Mouse (Mus musculus): Measurements from ENCODE around the gene Gm21304. TPM values are rescaled to one million over a fixed set of nuclear protein-coding genes. Genes with fewer than 3 reads are reported as not detected.
"Not testable (repeated sequence)": the region's sequence is repeated elsewhere in the genome, so short reads cannot be mapped to it uniquely, and the experiment has no call there.

The Gm21304 gene
- total RNA-seq (2021), result not detected in 2 replicates
- long read RNA-seq, experiment 1, result 0 reads
- long read RNA-seq, experiment 2, result 0 reads

DNA sequence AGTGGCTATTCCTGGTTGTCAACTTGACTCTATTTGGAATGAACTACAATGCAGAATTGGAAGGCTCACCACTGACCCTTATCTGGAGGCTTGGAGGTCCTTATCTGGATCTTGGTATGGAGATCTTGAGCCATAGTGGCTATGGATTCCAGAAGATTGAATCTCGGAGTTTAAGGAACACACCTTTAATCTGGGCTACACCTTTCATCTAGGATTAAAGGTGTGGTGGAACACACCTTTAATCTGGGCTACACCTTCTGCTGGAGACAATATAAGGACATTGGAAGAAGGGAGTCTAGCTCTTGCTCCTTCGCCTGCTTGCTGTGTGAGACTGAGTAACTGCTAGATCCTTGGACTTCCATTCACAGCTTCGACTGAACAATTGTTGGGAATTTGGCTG lies at the start of gene Gm21304:
TSS of gene Gm21304 (plus strand) at position 301 of the 400 bp plus-strand sequence.
- DNase-seq, result not testable (repeated sequence)

DNA sequence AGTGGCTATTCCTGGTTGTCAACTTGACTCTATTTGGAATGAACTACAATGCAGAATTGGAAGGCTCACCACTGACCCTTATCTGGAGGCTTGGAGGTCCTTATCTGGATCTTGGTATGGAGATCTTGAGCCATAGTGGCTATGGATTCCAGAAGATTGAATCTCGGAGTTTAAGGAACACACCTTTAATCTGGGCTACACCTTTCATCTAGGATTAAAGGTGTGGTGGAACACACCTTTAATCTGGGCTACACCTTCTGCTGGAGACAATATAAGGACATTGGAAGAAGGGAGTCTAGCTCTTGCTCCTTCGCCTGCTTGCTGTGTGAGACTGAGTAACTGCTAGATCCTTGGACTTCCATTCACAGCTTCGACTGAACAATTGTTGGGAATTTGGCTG lies 25.6 kb upstream of the Gm21304 start, which contains the start of gene Gm21293:
TSS of gene Gm21293 (plus strand) at position 301 of the 400 bp plus-strand sequence.
- DNase-seq, result not testable (repeated sequence)

DNA sequence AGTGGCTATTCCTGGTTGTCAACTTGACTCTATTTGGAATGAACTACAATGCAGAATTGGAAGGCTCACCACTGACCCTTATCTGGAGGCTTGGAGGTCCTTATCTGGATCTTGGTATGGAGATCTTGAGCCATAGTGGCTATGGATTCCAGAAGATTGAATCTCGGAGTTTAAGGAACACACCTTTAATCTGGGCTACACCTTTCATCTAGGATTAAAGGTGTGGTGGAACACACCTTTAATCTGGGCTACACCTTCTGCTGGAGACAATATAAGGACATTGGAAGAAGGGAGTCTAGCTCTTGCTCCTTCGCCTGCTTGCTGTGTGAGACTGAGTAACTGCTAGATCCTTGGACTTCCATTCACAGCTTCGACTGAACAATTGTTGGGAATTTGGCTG lies 17.1 kb upstream of the Gm21304 start, which contains the start of gene Gm6763:
TSS of gene Gm6763 (plus strand) at position 301 of the 400 bp plus-strand sequence.
- DNase-seq, result not testable (repeated sequence)

DNA sequence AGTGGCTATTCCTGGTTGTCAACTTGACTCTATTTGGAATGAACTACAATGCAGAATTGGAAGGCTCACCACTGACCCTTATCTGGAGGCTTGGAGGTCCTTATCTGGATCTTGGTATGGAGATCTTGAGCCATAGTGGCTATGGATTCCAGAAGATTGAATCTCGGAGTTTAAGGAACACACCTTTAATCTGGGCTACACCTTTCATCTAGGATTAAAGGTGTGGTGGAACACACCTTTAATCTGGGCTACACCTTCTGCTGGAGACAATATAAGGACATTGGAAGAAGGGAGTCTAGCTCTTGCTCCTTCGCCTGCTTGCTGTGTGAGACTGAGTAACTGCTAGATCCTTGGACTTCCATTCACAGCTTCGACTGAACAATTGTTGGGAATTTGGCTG lies 8.6 kb upstream of the Gm21304 start, which contains the start of gene Gm8764:
TSS of gene Gm8764 (plus strand) at position 301 of the 400 bp plus-strand sequence.
- DNase-seq, result not testable (repeated sequence)

DNA sequence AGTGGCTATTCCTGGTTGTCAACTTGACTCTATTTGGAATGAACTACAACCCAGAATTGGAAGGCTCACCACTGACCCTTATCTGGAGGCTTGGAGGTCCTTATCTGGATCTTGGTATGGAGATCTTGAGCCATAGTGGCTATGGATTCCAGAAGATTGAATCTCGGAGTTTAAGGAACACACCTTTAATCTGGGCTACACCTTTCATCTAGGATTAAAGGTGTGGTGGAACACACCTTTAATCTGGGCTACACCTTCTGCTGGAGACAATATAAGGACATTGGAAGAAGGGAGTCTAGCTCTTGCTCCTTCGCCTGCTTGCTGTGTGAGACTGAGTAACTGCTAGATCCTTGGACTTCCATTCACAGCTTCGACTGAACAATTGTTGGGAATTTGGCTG lies 8.4 kb downstream of the Gm21304 start, which contains the start of gene Gm21312:
TSS of gene Gm21312 (plus strand) at position 301 of the 400 bp plus-strand sequence.
- DNase-seq, result not testable (repeated sequence)

DNA sequence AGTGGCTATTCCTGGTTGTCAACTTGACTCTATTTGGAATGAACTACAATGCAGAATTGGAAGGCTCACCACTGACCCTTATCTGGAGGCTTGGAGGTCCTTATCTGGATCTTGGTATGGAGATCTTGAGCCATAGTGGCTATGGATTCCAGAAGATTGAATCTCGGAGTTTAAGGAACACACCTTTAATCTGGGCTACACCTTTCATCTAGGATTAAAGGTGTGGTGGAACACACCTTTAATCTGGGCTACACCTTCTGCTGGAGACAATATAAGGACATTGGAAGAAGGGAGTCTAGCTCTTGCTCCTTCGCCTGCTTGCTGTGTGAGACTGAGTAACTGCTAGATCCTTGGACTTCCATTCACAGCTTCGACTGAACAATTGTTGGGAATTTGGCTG lies 16.9 kb downstream of the Gm21304 start, which contains the start of gene Gm20765:
TSS of gene Gm20765 (plus strand) at position 301 of the 400 bp plus-strand sequence.
- not testable (repeated sequence) for DNase-seq

DNA sequence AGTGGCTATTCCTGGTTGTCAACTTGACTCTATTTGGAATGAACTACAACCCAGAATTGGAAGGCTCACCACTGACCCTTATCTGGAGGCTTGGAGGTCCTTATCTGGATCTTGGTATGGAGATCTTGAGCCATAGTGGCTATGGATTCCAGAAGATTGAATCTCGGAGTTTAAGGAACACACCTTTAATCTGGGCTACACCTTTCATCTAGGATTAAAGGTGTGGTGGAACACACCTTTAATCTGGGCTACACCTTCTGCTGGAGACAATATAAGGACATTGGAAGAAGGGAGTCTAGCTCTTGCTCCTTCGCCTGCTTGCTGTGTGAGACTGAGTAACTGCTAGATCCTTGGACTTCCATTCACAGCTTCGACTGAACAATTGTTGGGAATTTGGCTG lies 25.4 kb downstream of the Gm21304 start, which contains the start of gene Gm4340:
TSS of gene Gm4340 (plus strand) at position 301 of the 400 bp plus-strand sequence.
- not testable (repeated sequence) for DNase-seq

DNA sequence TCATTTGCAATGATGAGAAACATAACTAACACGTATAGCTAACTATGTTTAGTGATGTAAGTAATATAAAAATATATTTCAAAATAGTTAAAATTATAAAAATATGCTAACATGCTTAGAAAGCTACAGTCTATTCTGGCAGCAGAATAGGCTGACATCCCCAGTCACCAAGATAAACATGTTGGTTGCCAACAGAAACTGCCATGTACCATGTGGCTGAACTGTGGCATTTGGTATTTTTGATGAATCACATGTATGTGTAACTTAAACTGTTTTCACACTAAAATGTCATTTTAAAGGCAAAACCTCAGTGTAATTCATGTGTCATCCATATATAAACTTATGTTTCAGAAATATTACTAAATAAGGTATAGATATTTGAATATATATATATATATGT lies 41.3 kb downstream of the Gm21304 start:
- no peak for DNase-seq

DNA sequence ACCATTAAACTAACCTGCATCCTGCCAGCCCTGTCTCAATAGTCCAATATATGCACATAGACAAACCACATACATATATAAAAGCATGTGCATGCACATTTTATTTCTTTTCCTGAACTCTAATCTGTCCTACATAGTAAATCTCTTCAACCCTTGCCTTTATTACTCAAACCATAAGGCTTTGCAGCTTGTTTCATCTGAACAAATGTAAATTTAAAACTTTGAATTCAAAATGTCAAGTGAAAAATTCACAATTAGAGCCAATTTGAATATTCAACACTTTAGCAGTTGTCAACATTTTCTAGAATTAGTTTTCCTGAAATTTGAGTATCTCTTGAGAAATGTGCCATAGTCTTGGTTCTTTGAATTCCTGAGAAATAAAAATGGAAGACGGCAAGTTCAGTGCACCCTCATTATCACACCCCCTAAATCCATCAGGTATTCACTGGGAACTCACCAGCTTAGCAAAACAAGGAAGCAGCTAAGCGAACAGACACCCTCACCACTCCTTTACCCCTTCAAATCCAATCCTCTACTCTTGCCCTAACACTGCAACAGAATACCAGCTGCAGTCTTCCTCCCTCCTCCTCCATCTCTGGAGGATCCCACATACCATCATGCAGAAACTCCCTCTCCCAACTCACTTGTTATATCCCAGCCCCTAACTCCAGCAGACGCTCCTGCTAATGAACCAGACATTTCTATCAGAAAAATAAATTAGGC lies 42.1 kb downstream of the Gm21304 start:
- DNase-seq, result no peak

DNA sequence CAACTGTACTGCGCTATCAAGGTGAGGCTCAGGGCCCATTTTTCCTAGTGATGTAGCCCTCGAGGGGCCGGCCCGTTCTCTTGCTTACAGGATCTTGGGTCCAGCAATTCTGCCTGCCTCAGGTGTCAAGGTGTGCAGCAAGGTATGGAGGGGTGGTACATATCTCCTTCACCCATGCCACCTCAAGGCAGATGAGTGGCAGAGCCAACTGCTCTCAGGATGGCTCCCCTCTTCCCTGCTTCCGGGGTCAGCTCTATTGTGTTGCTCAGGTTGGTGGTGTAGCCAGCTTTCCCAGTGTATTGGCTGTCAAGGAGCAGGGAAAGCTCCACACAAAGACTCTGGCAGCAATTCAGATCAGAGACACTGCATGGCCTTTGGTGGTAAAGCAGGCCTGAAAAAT lies 46.2 kb downstream of the Gm21304 start:
- no peak for DNase-seq

Other genes with a start within 250 kb of the Gm21304 start
- gene Gm21293, start 25.5 kb upstream of the Gm21304 start, total RNA-seq (2021), result not detected in 2 replicates
- not detected in 2 replicates for gene Gm6763, start 17.0 kb upstream of the Gm21304 start, total RNA-seq (2021)
- gene Gm8764, start 8.5 kb upstream of the Gm21304 start, total RNA-seq (2021), result not detected in 2 replicates
- not detected in 2 replicates for gene Gm21312, start 8.5 kb downstream of the Gm21304 start, total RNA-seq (2021)
- gene Gm20765, start 17.0 kb downstream of the Gm21304 start, total RNA-seq (2021), result not detected in 2 replicates
- not detected in 2 replicates for gene Gm4340, start 25.5 kb downstream of the Gm21304 start, total RNA-seq (2021)